Mouse (Mus musculus) myocyte (in vitro differentiated cells): Measurements from ENCODE around the gene Pknox2.

Experiments
- E2F4 ChIP-seq: IDR thresholded peaks from one replicate; pipeline ENCODE4 v1.6.1; 2011; ENCODE audit warnings: mild to moderate bottlenecking, control low read depth, moderate library complexity; ENCODE audit not compliant: insufficient read depth
- MAX ChIP-seq: IDR thresholded peaks from one replicate; pipeline ENCODE4 v1.6.1; 2011; ENCODE audit warnings: low read depth, mild to moderate bottlenecking, control low read depth
- POLR2A ChIP-seq: IDR thresholded peaks from one replicate; pipeline ENCODE4 v1.6.1; 2011; ENCODE audit warnings: low read depth, mild to moderate bottlenecking, control low read depth, moderate library complexity; ENCODE audit not compliant: insufficient read length
- TCF12 ChIP-seq: IDR thresholded peaks from one replicate; pipeline ENCODE4 v1.6.1; 2011; ENCODE audit warnings: mild to moderate bottlenecking, control low read depth; ENCODE audit not compliant: poor library complexity, insufficient read depth, severe bottlenecking

- TF ChIP-seq MAX, result no peak
- TF ChIP-seq E2F4, result no peak
- TF ChIP-seq POLR2A, result no peak
- no peak for TF ChIP-seq TCF12
These were observed 227.7 kb downstream of the Pknox2 start for GRCm38 (mm10) chr9:36919472-36919871.
